Mouse (Mus musculus): ENCODE results near the gene Aqp5.

DNA sequence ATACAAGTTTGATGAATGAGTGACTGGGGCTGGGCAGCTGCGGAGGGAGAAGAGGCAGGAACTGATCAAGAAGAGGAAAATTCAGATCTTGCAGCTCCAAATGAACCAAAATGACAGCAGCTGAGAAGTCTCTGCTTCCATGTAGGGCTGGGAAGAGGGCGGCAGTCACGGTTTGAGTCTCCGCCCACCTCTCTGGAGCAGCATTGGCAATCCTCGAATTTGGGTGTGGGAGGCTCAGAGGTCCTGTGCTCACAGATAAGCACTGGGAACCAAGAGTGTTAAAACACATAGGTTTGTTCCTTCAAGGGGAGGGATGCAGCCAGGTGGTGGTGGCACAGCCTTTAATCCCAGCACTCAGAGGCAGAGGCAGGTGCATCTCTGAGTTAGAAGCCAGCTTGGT, 15.9 kb downstream of the Aqp5 start:
- TF ChIP-seq CTCF (IDR thresholded peaks at IDR 0.05; ENCODE audit: insufficient read depth, low read length) (no peak), POLR2A (IDR thresholded peaks at IDR 0.05; ENCODE audit: borderline replicate concordance, extremely low read depth, low read depth, low read length) (no peak)
